Mouse (Mus musculus) Patski (cell line): ENCODE measurements at regions not wholly inside any gene's neighbourhood (a gene's known extent, or its start where the extent isn't known, plus 50 kb on each side); places are given as distances from the start of the nearest gene placed in this dataset.

Experiments
- ATAC-seq: fragments of 100-300 bp; one replicate; pipeline ENCODE4 v1.8.0; 2021
- CTCF ChIA-PET: fragments of 350-600 bp; sonication (Branson Sonifier 250); formaldehyde crosslinking; loops from one replicate; lab custom pipeline; 2022; ENCODE audit warnings: inconsistent platforms; lab: Charles Lee
- POLR2A ChIA-PET: fragments of 350-600 bp; sonication (Branson Sonifier 250); formaldehyde crosslinking; loops from one replicate; lab custom pipeline; 2022; ENCODE audit warnings: antibody characterized with exemption, inconsistent platforms; lab: Charles Lee
- DNase-seq: peaks from one replicate; pipeline ENCODE4 v3.0.0-alpha.2; 2011; ENCODE audit warnings: low read depth, low spot score
- H3K27me3 ChIP-seq: fragments of 371-371 bp; one replicate; pipeline ENCODE4 v1.5.1; 2021
- CTCF ChIP-seq: fragments of 100-300 bp; IDR thresholded peaks from one replicate; pipeline ENCODE4 v1.5.1; 2021
- in situ Hi-C: fragments of 300-500 bp; cut with MboI; formaldehyde crosslinking; loops from 3 replicates; pipeline ENCODE4 v1.11.1; 2018; ENCODE audit warnings: low pct_unique_long_range_greater_than_20kb, mixed read lengths

DNA sequence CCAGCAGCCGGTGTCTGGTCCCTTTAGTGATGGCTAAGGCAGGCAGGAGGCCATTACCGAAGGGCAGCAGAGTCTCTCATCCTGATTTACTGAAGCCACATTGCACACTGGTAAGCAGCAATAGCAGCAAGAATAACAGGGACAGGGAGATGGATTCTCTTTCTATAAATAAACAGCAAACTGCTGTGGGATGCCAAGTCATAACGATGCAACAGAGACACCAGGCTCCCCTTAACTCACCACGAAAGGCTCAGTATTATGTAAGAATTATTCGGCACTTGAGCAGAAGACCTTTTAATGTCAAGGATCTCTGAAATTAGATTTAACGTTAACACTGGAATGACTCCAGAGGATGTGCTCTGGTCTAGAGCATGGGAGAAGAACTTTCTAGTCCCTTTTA, 202.1 kb downstream of the Ddx10 start:
- POLR2A ChIA-PET, result no interaction called here
- no peak for ATAC-seq
- TF ChIP-seq CTCF, result no peak
- DNase-seq, result no peak
- H3K27me3 ChIP-seq, result no peaks in the 10 kb centered on the region
- CTCF ChIA-PET, result no interaction called here
- in situ Hi-C loops, result no loop called here

DNA sequence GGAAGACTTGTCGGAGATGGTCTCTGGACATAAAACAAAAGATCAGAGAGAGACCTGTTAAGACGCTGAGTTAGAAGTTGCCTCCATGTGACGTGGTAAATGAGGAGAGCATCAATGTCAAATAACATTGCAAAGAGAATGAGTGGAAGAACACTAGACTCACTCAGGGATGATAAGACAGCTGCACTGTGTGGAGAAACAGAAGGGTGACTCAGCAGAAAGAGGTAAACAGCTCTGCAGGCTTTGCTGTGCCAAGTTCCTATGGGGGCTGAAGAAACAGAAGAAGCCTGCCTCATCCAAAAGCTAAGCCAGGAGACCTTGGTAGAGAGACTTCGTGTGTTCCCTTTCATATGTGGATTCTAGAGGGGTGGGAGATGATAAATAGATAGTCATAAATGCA, 214.1 kb downstream of the Ddx10 start:
- no peaks in the 10 kb centered on the region for H3K27me3 ChIP-seq
- TF ChIP-seq CTCF, result no peak
- no peak for ATAC-seq
- in situ Hi-C loops, result no loop called here
- POLR2A ChIA-PET, result no interaction called here
- CTCF ChIA-PET, result no interaction called here
- DNase-seq, result no peak

DNA sequence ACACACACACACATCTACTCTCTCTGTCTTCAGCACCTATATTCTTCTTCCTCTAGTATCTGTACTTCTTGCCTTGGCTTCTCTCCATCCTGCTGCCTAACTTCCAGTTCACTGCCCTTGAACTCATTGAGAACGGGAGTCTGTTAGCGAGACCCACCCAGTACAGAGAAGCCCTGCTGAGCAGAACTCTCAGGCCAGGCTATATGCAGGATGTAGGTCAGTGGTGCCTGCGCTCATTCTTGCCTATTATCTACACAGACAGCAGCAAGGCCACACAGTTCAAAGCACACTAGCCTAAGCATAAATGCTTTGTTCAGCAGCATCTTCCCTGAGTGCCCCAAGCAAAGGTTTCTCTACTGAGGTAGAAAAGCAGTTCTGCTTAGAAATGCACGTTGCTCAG, 225.8 kb downstream of the Ddx10 start:
- in situ Hi-C loops, result no loop called here
- ChIA-PET CTCF (no interaction called here), POLR2A (no interaction called here)
- DNase-seq (no peak), ATAC-seq (no peak)
- H3K27me3 ChIP-seq, result no peaks in the 10 kb centered on the region
- TF ChIP-seq CTCF, result no peak

DNA sequence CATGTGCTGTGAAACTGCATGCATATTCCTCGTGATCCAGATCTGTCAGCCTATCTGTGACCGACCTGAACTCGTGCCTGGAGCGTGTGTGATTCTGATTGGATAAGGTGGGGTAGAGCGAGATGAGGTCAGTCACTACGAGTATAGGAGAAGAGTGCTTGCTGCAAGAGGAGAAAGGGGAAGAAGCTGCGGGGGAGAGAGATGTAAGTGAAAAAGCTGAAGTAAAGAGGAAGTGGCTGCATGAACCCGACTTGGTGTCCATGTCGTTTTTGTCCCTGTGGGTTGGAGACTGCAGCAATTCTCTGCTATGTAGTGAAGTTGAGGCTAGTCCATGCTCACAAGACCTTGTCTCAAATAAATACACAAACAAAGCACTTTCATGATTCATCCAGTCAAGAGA, 237.1 kb downstream of the Ddx10 start:
- CTCF ChIA-PET, result no interaction called here
- in situ Hi-C loops, result no loop called here
- H3K27me3 ChIP-seq, result no peaks in the 10 kb centered on the region
- ATAC-seq, result no peak
- POLR2A ChIA-PET, result no interaction called here
- no peak for TF ChIP-seq CTCF
- no peak for DNase-seq

DNA sequence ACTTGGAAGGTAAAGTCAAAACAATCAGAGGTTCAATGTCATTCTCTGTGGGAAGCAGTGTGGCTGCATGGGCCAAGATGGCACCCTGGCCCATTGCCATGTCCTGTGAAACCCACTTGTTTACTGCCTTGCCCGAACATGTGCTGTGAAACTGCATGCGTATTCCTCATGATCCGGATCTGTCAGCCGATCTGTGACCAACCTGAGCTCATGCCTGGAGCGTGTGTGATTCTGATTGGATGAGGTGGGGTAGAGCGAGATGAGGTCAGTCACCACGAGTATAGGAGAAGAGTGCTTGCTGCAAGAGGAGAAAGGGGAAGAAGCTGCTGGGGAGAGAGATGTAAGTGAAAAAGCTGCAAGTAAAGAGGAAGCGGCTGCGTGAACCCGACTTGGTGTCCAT, 240.5 kb downstream of the Ddx10 start:
- in situ Hi-C loops, result no loop called here
- no peak for TF ChIP-seq CTCF
- no peak for DNase-seq
- POLR2A ChIA-PET, result no interaction called here
- H3K27me3 ChIP-seq, result no peaks in the 10 kb centered on the region
- CTCF ChIA-PET, result no interaction called here
- ATAC-seq, result no peak

DNA sequence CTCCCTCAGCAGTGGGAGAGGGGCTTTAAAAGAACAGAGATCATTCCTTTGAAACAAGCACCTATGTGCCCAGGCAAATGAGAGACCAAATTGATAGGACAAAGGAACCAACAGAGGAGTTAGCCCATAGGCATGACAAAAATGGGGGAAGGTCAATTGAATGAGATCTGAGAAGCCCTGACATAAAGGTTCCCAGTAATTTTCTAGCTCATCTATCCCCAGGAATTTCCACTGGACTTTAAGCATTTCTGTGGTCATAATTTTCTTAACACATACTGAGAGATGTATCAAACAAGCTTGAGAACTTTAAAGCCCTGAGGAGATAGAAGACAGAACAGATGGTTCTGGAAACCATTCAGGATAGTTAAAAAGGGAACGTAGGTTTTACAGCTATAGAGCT, 241.8 kb downstream of the Ddx10 start:
- no peaks in the 10 kb centered on the region for H3K27me3 ChIP-seq
- in situ Hi-C loops, result no loop called here
- DNase-seq, result no peak
- ChIA-PET CTCF (no interaction called here), POLR2A (no interaction called here)
- TF ChIP-seq CTCF, result no peak
- peak; percentile 54 for ATAC-seq

DNA sequence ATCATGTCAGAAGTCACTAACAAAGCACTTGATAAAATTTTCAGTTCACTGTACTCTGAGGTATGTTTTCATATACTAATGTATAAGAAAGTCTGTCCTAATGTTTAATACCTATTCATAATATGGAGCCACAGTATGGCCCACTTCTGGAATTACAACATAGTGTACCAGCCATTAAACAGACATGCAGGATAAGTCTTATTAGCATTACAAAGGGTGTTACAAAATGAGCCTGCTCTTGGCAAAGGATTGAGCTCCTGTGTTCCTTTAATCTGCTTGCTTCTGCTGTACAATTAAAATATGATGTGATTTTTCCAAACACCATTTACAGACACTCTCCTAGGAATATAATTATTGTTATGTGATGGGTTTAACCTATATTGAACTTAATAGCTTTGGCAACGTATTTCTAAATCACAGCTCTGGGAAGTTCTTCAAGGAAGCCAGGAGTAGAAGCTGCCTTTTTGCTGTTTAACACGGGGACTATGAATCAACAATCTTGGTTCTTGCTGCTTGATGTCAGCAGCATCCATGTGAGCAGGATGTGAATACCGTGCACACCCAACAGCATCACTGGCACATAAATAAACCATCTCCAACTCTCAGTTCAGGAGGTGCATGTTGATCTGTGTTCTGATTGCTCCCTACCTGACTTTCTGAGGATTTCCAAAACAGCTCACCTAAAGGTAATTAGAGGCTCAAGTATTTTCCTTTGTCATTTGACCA, 243.4 kb downstream of the Ddx10 start:
- ATAC-seq (no peak), DNase-seq (no peak)
- in situ Hi-C loops, result no loop called here
- ChIA-PET CTCF (no interaction called here), POLR2A (interaction anchor here (0.7 kb wide), 1 partner anchor 728 kb away, joined by 3 read pairs; no protein-coding TSS in a partner anchor)
- TF ChIP-seq CTCF, result no peak
- no peaks in the 10 kb centered on the region for H3K27me3 ChIP-seq

DNA sequence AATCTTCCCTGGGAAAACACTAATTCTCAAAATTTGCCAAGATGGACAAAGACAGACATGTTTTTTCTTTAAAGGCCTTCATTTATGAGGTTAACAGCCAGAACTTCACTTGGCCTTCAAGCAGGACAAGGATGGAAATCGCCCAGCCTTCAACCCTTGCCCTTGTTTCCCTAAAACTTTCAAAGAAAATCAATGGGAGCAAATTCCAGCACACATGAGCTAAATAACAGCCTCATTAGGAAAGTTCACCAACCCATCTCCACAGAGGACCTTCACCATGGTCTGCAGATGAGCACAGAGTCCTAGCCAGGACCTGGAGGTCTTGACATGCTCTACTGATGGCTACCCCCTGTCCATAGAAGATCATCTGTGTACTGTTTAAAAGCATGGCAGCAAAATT, 271.8 kb downstream of the Ddx10 start:
- no peak for TF ChIP-seq CTCF
- ChIA-PET CTCF (interaction anchor here (1.0 kb wide), 1 partner anchor 12 kb away, joined by 3 read pairs; no protein-coding TSS in a partner anchor), POLR2A (no interaction called here)
- no peaks in the 10 kb centered on the region for H3K27me3 ChIP-seq
- in situ Hi-C loops, result no loop called here
- ATAC-seq (no peak), DNase-seq (no peak)

DNA sequence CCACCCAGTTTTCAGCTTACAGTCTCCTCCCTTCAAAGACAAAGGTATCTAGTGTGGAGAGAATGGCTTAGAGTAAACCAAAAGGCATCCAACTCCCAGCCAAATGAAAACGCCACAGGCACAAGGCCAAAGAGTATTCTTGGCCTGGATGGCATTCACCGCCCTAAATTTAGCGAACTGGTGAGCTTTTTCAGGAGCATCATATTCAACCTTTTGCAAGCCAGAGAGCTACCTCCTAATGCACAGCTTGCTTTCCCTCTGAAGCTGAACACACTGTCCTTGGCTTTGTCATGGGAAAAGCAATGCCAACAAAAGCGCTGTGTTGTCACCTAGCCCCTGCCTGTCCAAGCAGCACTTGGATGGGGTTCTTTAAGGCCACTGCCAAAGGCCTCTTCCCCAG, 282.2 kb downstream of the Ddx10 start:
- ATAC-seq (no peak), DNase-seq (no peak)
- POLR2A ChIA-PET, result no interaction called here
- in situ Hi-C loops, result no loop called here
- no peak for TF ChIP-seq CTCF
- no peaks in the 10 kb centered on the region for H3K27me3 ChIP-seq
- CTCF ChIA-PET, result no interaction called here

DNA sequence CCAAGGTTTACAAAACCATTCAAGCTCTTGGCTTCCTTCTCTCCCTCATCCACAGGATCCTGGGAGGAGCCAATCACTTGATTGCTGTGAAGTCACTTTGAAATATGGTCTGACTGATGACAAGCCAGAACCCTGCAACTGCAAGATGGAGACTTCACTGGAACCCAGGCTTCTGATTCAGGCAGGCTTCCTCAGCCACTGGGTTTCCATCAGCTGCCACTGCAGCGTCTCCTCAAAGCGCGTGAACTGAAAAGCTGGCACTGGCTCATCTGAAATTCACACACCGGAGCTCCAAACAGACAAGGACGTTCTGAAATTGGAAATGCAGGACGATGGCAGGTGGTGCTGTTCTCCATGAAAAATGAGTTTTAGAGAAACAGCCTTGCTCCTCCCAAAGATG, 280.1 kb upstream of the AI593442 start:
- in situ Hi-C loops, result no loop called here
- H3K27me3 ChIP-seq, result no peaks in the 10 kb centered on the region
- DNase-seq (no peak), ATAC-seq (no peak)
- POLR2A ChIA-PET, result no interaction called here
- TF ChIP-seq CTCF, result no peak
- CTCF ChIA-PET, result no interaction called here

DNA sequence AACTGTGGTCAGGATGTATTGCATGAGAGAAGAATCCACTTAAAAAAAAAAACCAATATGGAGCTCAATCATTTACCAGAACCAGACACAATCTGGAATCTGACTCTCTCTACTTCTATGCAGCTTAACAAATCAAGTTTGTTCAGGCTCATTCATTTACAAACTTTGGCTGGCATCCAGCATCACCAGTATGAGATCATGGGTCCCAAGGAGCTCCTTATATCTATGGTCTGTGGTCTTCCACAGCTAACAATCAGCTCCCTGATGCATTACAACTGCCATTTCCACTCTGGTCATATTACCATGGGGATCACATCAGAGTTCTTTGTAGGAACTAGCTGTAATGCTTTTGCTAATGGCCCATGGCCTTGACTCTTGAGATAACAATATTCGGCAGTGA, 277.7 kb upstream of the AI593442 start:
- in situ Hi-C loops, result no loop called here
- peak; percentile 94 for ATAC-seq
- peak; percentile 96 for DNase-seq
- ChIA-PET CTCF (interaction anchor here (0.8 to 1.2 kb wide), 3 partner anchors 9 to 187 kb away, joined by 3 to 5 read pairs (median 4); no protein-coding TSS in a partner anchor), POLR2A (interaction anchor here (0.7 kb wide), 1 partner anchor 20 kb away, joined by 3 read pairs; no protein-coding TSS in a partner anchor)
- TF ChIP-seq CTCF, result no peak
- no peaks in the 10 kb centered on the region for H3K27me3 ChIP-seq

DNA sequence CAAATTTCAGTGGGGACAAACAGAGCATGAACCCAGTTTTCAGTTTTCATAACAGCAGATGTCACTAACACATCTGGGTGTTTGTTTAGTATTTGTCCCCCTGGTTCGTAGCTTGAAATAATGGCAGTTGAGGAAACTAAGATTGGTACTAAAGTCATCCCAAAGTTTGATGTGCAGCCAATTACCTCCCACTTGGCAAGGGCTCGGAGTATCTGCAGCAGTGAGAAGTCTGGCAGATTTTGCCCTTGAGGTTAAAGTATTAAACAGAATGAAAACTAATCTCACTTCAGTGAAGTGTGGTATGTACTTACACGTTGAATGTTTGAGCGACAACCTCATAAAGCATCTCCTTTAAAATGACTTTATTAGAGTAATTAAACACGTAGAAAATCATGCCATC, 264.5 kb upstream of the AI593442 start:
- POLR2A ChIA-PET, result no interaction called here
- H3K27me3 ChIP-seq, result no peaks in the 10 kb centered on the region
- in situ Hi-C loops, result no loop called here
- TF ChIP-seq CTCF, result no peak
- DNase-seq (no peak), ATAC-seq (no peak)
- CTCF ChIA-PET, result no interaction called here
